Mouse (Mus musculus): ENCODE data around the gene 2310050C09Rik.
A peak's percentile ranks its signal among the peaks of the same experiment; 100 is the strongest.

Gene 2310050C09Rik

GRCm38 (mm10) chr3:92870116-92870515 lies at the start of gene 2310050C09Rik:
TSS of gene 2310050C09Rik (minus strand) at chr3:92870216.
- no peak for DNase-seq (ENCODE audit: low spot score)

- DNase-seq (ENCODE audit: low spot score) = peak; percentile 16
Measured at GRCm38 (mm10) chr3:92907571-92907970, 37.6 kb upstream of the 2310050C09Rik start.

- no peak for DNase-seq (ENCODE audit: low spot score)
Measured at GRCm38 (mm10) chr3:92905182-92905581, 35.2 kb upstream of the 2310050C09Rik start.

GRCm38 (mm10) chr3:92903640-92904039 lies 33.6 kb upstream of the 2310050C09Rik start:
- DNase-seq (ENCODE audit: low spot score) = no peak

GRCm38 (mm10) chr3:92902992-92903391 lies 33.0 kb upstream of the 2310050C09Rik start:
- DNase-seq (ENCODE audit: low spot score) = peak; percentile 22

GRCm38 (mm10) chr3:92894489-92894888 lies 24.5 kb upstream of the 2310050C09Rik start:
- DNase-seq (ENCODE audit: low spot score) = peak; percentile 5

GRCm38 (mm10) chr3:92894063-92894462 lies 24.0 kb upstream of the 2310050C09Rik start:
- peak; percentile 66 for DNase-seq (ENCODE audit: low spot score)

- no peak for DNase-seq (ENCODE audit: low spot score)
Measured at GRCm38 (mm10) chr3:92874180-92874579, 4.2 kb upstream of the 2310050C09Rik start.

GRCm38 (mm10) chr3:92851186-92851585 lies 18.8 kb downstream of the 2310050C09Rik start, which contains the start of gene Lce1l:
TSS of gene Lce1l (minus strand) at chr3:92851286.
- no peak for DNase-seq (ENCODE audit: low spot score)

GRCm38 (mm10) chr3:92827108-92827507 lies 42.9 kb downstream of the 2310050C09Rik start, which contains the start of gene Kprp:
TSS of gene Kprp (minus strand) at chr3:92827247.
- DNase-seq (ENCODE audit: low spot score) = no peak

GRCm38 (mm10) chr3:92825808-92826207 lies 44.2 kb downstream of the 2310050C09Rik start:
- no peak for DNase-seq (ENCODE audit: low spot score)
